Mouse (Mus musculus) Patski (cell line): Measurements from ENCODE around the gene Sppl3. TPM values are rescaled to one million over a fixed set of nuclear protein-coding genes. Genes with fewer than 3 reads are reported as not detected.
A peak's percentile ranks its signal among the peaks of the same experiment; 100 is the strongest.

ENCODE experiments used
- ATAC-seq: fragments of 100-300 bp; one replicate; pipeline ENCODE4 v1.8.0; 2021
- CTCF ChIA-PET: fragments of 350-600 bp; sonication (Branson Sonifier 250); formaldehyde crosslinking; loops from one replicate; lab custom pipeline; 2022; ENCODE audit warnings: inconsistent platforms; lab: Charles Lee
- POLR2A ChIA-PET: fragments of 350-600 bp; sonication (Branson Sonifier 250); formaldehyde crosslinking; loops from one replicate; lab custom pipeline; 2022; ENCODE audit warnings: antibody characterized with exemption, inconsistent platforms; lab: Charles Lee
- DNase-seq: peaks from one replicate; pipeline ENCODE4 v3.0.0-alpha.2; 2011; ENCODE audit warnings: low read depth, low spot score
- H3K27me3 ChIP-seq: fragments of 371-371 bp; one replicate; pipeline ENCODE4 v1.5.1; 2021
- CTCF ChIP-seq: fragments of 100-300 bp; IDR thresholded peaks from one replicate; pipeline ENCODE4 v1.5.1; 2021
- in situ Hi-C: fragments of 300-500 bp; cut with MboI; formaldehyde crosslinking; loops from 3 replicates; pipeline ENCODE4 v1.11.1; 2018; ENCODE audit warnings: low pct_unique_long_range_greater_than_20kb, mixed read lengths
- polyA plus RNA-seq: library from polyadenylated mRNA; unstranded; gene quantifications from one replicate; pipeline ENCODE4 v1.2.3, GENCODE M21; 2021

Sppl3 gene
- polyA plus RNA-seq, 1 experiment from 2014 or later, result 71.9 TPM

- ChIA-PET CTCF (no interaction called here), POLR2A (no interaction called here)
- no peaks in the 10 kb centered on the region for H3K27me3 ChIP-seq
- in situ Hi-C loops, result no loop called here
- ATAC-seq, result no peak
- DNase-seq, result no peak
- no peak for TF ChIP-seq CTCF
These were observed 38.7 kb upstream of the Sppl3 start for GRCm38 (mm10) chr5:114972201-114972600.

- POLR2A ChIA-PET, result no interaction called here
- no peaks in the 10 kb centered on the region for H3K27me3 ChIP-seq
- ATAC-seq (no peak), DNase-seq (no peak)
- no peak for TF ChIP-seq CTCF
- CTCF ChIA-PET, result no interaction called here
- in situ Hi-C loops, result no loop called here
These were observed 37.8 kb upstream of the Sppl3 start for GRCm38 (mm10) chr5:114973131-114973530.

GRCm38 (mm10) chr5:114976935-114977334, 34.0 kb upstream of the Sppl3 start:
- ATAC-seq (no peak), DNase-seq (no peak)
- in situ Hi-C loops, result loop anchor here (5.0 kb wide), 2 partner anchors 100 to 260 kb away; partner anchors contain the start of gene Pop5
- H3K27me3 ChIP-seq, result no peaks in the 10 kb centered on the region
- ChIA-PET CTCF (interaction anchor here (1.2 to 3.9 kb wide), 3 partner anchors 10 to 142 kb away, joined by 3 to 36 read pairs (median 3); partner anchors contain the start of gene Acads), POLR2A (interaction anchor here (1.1 kb wide), 1 partner anchor 29 kb away, joined by 3 read pairs; no protein-coding TSS in a partner anchor)
- TF ChIP-seq CTCF, result no peak

DNA sequence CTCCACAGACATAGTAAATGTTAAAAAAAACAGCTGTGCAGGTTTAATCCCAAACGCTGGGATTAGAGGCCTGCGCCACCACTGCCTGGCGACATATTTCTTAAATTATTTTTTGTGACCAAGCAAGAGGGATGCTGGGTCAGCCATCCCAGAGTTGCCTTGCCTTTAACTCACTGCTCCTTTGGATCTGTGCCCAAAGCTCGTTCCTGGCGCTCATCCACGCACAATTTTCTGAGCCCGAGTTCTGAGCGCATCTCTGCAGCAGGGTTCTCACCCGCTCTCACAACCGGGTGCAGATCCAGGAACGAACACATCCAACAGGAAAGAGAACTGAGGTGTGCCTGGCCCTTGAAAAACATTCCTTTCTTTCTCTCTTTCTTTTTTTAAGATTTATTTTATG, 32.5 kb upstream of the Sppl3 start:
- ChIA-PET POLR2A (interaction anchor here (0.9 kb wide), 1 partner anchor 132 kb away, joined by 4 read pairs; no protein-coding TSS in a partner anchor), CTCF (interaction anchor here (0.7 to 3.9 kb wide), 35 partner anchors 10 to 291 kb away, joined by 3 to 36 read pairs (median 6); partner anchors contain the start of genes Acads, Gm10401 and Unc119b)
- no peaks in the 10 kb centered on the region for H3K27me3 ChIP-seq
- ATAC-seq, result no peak
- DNase-seq, result no peak
- TF ChIP-seq CTCF, result no peak
- in situ Hi-C loops, result loop anchor here (5.0 kb wide), 2 partner anchors 99 to 259 kb away; partner anchors contain the start of gene Pop5

- ATAC-seq (no peak), DNase-seq (no peak)
- ChIA-PET CTCF (interaction anchor here (0.9 to 3.9 kb wide), 35 partner anchors 10 to 291 kb away, joined by 3 to 36 read pairs (median 6); partner anchors contain the start of genes Acads and Gm10401), POLR2A (interaction anchor here (0.5 to 0.9 kb wide), 3 partner anchors 18 to 293 kb away, joined by 3 to 4 read pairs (median 4); partner anchors contain the start of gene Rnf10)
- in situ Hi-C loops, result loop anchor here (5.0 kb wide), 2 partner anchors 98 to 258 kb away; partner anchors contain the start of gene Pop5
- TF ChIP-seq CTCF, result no peak
- no peaks in the 10 kb centered on the region for H3K27me3 ChIP-seq
These were observed 32.1 kb upstream of the Sppl3 start for GRCm38 (mm10) chr5:114978888-114979249.

DNA sequence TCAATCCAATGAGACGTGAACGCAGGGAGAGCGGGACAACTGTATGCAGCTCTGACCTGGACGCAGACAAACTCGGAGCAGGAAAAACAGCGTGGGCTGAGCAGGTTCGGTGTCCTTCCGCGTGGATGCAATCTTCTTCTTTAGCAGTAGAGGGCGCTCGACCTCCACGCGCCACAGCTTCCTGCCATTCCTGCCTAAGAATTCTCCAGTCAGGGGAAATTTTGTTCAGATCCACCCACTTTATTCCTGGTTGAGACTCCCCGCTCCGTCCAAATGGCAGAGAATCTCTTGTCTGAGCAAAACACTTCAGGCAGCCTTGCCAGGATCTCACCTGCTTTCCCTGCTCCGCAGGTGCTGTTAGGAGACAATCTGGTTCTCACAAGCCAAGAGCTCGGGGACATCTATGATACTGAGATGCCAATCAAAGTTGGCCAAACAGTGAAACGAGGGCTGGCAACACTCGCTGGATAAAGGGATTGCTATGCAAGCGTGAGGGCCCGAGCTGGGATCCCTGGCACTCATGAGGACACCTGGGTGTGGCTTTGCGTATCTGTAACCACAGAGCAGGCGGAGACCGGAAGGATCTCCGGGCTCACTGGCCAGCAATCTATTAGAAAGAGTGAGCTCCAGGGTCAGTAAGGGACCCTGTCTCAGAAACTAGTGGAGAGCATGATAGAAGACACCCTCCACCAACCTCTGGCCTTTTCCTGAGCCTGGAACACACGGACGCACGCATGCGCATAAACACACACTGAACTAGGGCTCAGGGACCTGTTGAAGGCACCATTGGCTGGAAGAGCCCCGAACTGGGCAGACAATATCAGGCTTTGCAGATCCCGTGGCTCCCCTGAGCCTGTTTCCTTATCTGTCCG, 31.5 kb upstream of the Sppl3 start:
- DNase-seq (no peak), ATAC-seq (no peak)
- peak; percentile 99 for TF ChIP-seq CTCF
- in situ Hi-C loops, result loop anchor here (5.0 kb wide), 2 partner anchors 98 to 258 kb away; partner anchors contain the start of gene Pop5
- POLR2A ChIA-PET, result interaction anchor here (0.5 to 1.1 kb wide), 6 partner anchors 13 to 293 kb away, joined by 3 to 5 read pairs (median 4); partner anchors contain the start of genes Mlec and Rnf10
- no peaks in the 10 kb centered on the region for H3K27me3 ChIP-seq
- CTCF ChIA-PET, result interaction anchor here (0.9 to 3.9 kb wide), 36 partner anchors 11 to 290 kb away, joined by 3 to 36 read pairs (median 6); partner anchors contain the start of genes Acads and Gm10401

DNA sequence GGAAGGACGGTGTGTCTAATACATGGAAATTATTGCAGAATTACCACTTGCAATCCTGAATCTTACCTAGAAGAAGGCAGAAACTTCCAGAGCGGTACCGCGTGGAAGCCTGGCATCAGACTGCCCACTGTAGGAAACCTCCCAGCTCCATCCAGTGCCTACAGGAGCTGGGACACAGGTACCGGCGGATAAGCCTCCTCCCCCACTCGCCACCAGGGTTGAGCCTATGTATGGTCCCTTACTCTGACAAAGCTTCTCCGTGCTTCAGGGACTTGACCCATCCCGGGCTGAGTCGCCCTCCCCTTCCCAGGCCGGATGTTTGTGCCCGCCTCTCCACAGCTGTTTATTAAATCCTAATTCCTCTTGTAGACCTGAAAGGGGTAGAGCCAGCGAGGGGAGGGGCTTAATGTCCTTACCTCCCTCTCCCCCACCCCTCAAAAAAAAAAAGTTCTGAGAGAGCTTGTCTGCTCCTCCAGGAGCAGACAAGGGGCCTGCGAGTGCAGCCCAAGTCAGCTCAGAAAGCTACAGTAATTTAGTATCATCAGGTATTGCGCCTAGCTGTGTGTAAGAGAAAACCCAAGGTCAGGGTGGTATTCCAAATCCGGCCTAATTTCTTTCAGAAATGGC, 30.7 kb upstream of the Sppl3 start:
- no peak for TF ChIP-seq CTCF
- no peak for ATAC-seq
- in situ Hi-C loops, result no loop called here
- no peak for DNase-seq
- ChIA-PET POLR2A (interaction anchor here (0.6 to 1.1 kb wide), 5 partner anchors 12 to 236 kb away, joined by 3 to 5 read pairs (median 3); partner anchors contain the start of gene Mlec), CTCF (interaction anchor here (0.6 to 3.9 kb wide), 13 partner anchors 14 to 301 kb away, joined by 3 to 36 read pairs (median 6); partner anchors contain the start of gene Acads)
- no peaks in the 10 kb centered on the region for H3K27me3 ChIP-seq

- no peak for ATAC-seq
- DNase-seq, result no peak
- no peaks in the 10 kb centered on the region for H3K27me3 ChIP-seq
- in situ Hi-C loops, result no loop called here
- TF ChIP-seq CTCF, result no peak
- ChIA-PET POLR2A (interaction anchor here (0.9 kb wide), 1 partner anchor 128 kb away, joined by 3 read pairs; no protein-coding TSS in a partner anchor), CTCF (no interaction called here)
These were observed 28.9 kb upstream of the Sppl3 start for GRCm38 (mm10) chr5:114982001-114982400.

DNA sequence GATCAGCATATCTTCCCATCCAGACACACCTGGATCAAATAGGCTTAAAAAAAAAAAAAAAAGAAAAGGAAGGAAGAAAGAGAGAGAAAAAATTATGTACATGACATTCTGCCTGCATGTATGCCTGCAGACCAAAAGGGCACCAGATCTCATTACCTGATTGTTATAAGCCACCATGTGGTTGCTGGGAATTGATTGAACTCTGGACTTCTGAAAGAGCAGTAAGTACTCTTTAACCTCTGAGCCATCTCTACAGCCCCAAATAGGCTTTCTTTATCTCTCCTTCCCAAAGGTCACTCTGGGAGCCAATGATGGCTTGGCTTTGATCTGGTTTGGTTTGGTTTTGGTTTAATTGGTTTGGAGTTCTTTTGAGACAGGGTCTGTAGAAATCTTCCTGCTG, 25.9 kb upstream of the Sppl3 start:
- TF ChIP-seq CTCF, result no peak
- CTCF ChIA-PET, result no interaction called here
- no peaks in the 10 kb centered on the region for H3K27me3 ChIP-seq
- ATAC-seq (no peak), DNase-seq (no peak)
- POLR2A ChIA-PET, result no interaction called here
- in situ Hi-C loops, result no loop called here

GRCm38 (mm10) chr5:114996447-114996846, 14.5 kb upstream of the Sppl3 start:
- in situ Hi-C loops, result no loop called here
- no peak for ATAC-seq
- ChIA-PET CTCF (no interaction called here), POLR2A (no interaction called here)
- no peak for DNase-seq
- H3K27me3 ChIP-seq, result no peaks in the 10 kb centered on the region
- no peak for TF ChIP-seq CTCF
